Mouse (Mus musculus): ENCODE results near the gene Dph1.

GRCm38 (mm10) chr11:75154053-75154585 is 36.9 kb downstream of the Dph1 start:
- TF ChIP-seq CTCF (IDR thresholded peaks at IDR 0.05; ENCODE audit: borderline replicate concordance, insufficient read depth, low read depth, low read length) (no peak), POLR2A (IDR thresholded peaks at IDR 0.05; ENCODE audit: borderline replicate concordance, insufficient read depth, low read length) (no peak)

Data from cerebellum, adult 2 months (tissue).